Mouse (Mus musculus) liver, embryonic 14.5 days (tissue): ENCODE measurements at regions not wholly inside any gene's neighbourhood (a gene's known extent, or its start where the extent isn't known, plus 50 kb on each side); places are given as distances from the start of the nearest gene placed in this dataset.

Experiments used
- ATAC-seq: fragments of 200-750 bp; cut with Nextera tagmentation; 2 replicates; pipeline ENCODE4 v1.8.0; 2017; ENCODE audit warnings: moderate number of reproducible peaks, mild to moderate bottlenecking, moderate library complexity; ENCODE audit not compliant: insufficient read depth
- DNase-seq, 3 experiments: peaks; one replicate each; pipeline ENCODE4 v3.0.0-alpha.2; 2012 to 2013; ENCODE audit warnings: low read depth in 3 of 3, low spot score in 3 of 3
- H3K27ac ChIP-seq: fragments of 300-500 bp; sonication (generic); 2 replicates; pipeline ENCODE4 v1.5.1; 2014; ENCODE audit warnings: moderate library complexity, mild to moderate bottlenecking, control low read depth, inconsistent platforms
- H3K27me3 ChIP-seq: fragments of 300-500 bp; sonication (generic); 2 replicates; pipeline ENCODE4 v1.6.1; 2014; ENCODE audit warnings: mild to moderate bottlenecking, low read length, moderate library complexity; ENCODE audit not compliant: control insufficient read depth, insufficient read depth
- H3K36me3 ChIP-seq: fragments of 300-500 bp; sonication (generic); replicated peaks from 2 replicates; pipeline ENCODE4 v1.6.1; 2014; ENCODE audit warnings: low read depth; ENCODE audit not compliant: control insufficient read depth, insufficient read depth
- H3K4me1 ChIP-seq, 2 experiments: fragments of 200-500 bp in 1 of 2; fragments of 300-500 bp in 1 of 2; sonication (generic) in 1 of 2; replicated peaks; 2 replicates each; pipeline ENCODE4 v1.6.1; 2012 to 2014; ENCODE audit warnings: antibody characterized with exemption in 1 of 2, inconsistent platforms in 1 of 2, low read length in 1 of 2; ENCODE audit not compliant: control insufficient read depth in 2 of 2, insufficient read depth in 2 of 2
- H3K4me2 ChIP-seq: fragments of 300-500 bp; sonication (generic); 2 replicates; pipeline ENCODE4 v1.6.1; 2014; ENCODE audit warnings: low read depth, mild to moderate bottlenecking, control low read depth, moderate library complexity
- H3K4me3 ChIP-seq, 2 experiments: fragments of 200-500 bp in 1 of 2; fragments of 300-500 bp in 1 of 2; sonication (generic) in 1 of 2; 2 replicates each; pipeline ENCODE4 v1.5.1; 2012 to 2014; ENCODE audit warnings: low read depth in 2 of 2, low read length in 2 of 2, mild to moderate bottlenecking in 2 of 2, control low read depth in 1 of 2, inconsistent platforms in 1 of 2, moderate library complexity in 1 of 2; ENCODE audit not compliant: insufficient read depth in 1 of 2
- H3K9ac ChIP-seq: fragments of 300-500 bp; sonication (generic); replicated peaks from 2 replicates; pipeline ENCODE4 v1.6.1; 2014; ENCODE audit warnings: mild to moderate bottlenecking, control low read depth, moderate library complexity
- H3K9me3 ChIP-seq: fragments of 300-500 bp; sonication (generic); 2 replicates; pipeline ENCODE4 v1.6.1; 2016; ENCODE audit warnings: low read length, mixed read lengths; ENCODE audit not compliant: control insufficient read depth
- CTCF ChIP-seq: IDR thresholded peaks from 2 replicates; pipeline ENCODE4 v1.5.1; 2016; ENCODE audit warnings: antibody characterized with exemption, low read depth, control low read depth
- EP300 ChIP-seq: IDR thresholded peaks from 2 replicates; pipeline ENCODE4 v1.6.1; 2016; ENCODE audit warnings: antibody characterized with exemption, low read depth
- WGBS: fragments of 180-500 bp; shearing (Covaris S2); extraction: QIAGEN DNeasy Blood & Tissue Kit; methylation state at CpG from one replicate; pipeline ENCODE4 v1.1.7; 2014; ENCODE audit not compliant: insufficient replicate concordance; 5-methylcytosine and 5-hydroxymethylcytosine counted together

- Histone ChIP-seq H3K4me2 (no peak overlapping the region), H3K36me3 (no peaks in the 10 kb centered on the region), H3K27ac (no peak overlapping the region), H3K27me3 (no peaks in the 10 kb centered on the region), H3K4me3 (no peak overlapping the region), H3K9me3 (no peaks in the 10 kb centered on the region), H3K9ac (no peak overlapping the region), H3K4me1 (no peaks in the 10 kb centered on the region)
- WGBS, result 66% methylated on average over 12 of the region's 12 CpGs
- ATAC-seq (no peak), DNase-seq (no peak)
- TF ChIP-seq CTCF (no peak), EP300 (no peak)
These were observed 67.8 kb upstream of the Enpep start for GRCm38 (mm10) chr3:129400092-129400924.

- Histone ChIP-seq H3K9me3 (no peaks in the 10 kb centered on the region), H3K36me3 (no peaks in the 10 kb centered on the region), H3K4me3 (no peak overlapping the region), H3K27ac (no peak overlapping the region), H3K4me1 (no peaks in the 10 kb centered on the region), H3K9ac (no peak overlapping the region), H3K4me2 (no peak overlapping the region), H3K27me3 (no peaks in the 10 kb centered on the region)
- no peak for DNase-seq
- 76% methylated on average over 13 of the region's 13 CpGs for WGBS
- no peak for TF ChIP-seq EP300
- ATAC-seq, result no peak
These were observed 79.0 kb upstream of the Enpep start for GRCm38 (mm10) chr3:129411389-129412054.

- Histone ChIP-seq H3K9ac (no peak overlapping the region), H3K9me3 (no peaks in the 10 kb centered on the region), H3K4me3 (no peak overlapping the region), H3K27me3 (no peaks in the 10 kb centered on the region), H3K4me1 (no peaks in the 10 kb centered on the region), H3K4me2 (no peak overlapping the region), H3K36me3 (no peaks in the 10 kb centered on the region), H3K27ac (no peak overlapping the region)
- ATAC-seq (no peak), DNase-seq (no peak)
- WGBS, result 60% methylated on average over 11 of the region's 11 CpGs
- TF ChIP-seq CTCF (no peak), EP300 (no peak)
These were observed 79.8 kb upstream of the Enpep start for GRCm38 (mm10) chr3:129412126-129412960.

GRCm38 (mm10) chr3:129412961-129413246 lies 80.4 kb upstream of the Enpep start:
- no peak for TF ChIP-seq CTCF
- no peak for TF ChIP-seq EP300
- H3K27me3 ChIP-seq, result no peaks in the 10 kb centered on the region
- H3K27ac ChIP-seq, result no peak overlapping the region
- DNase-seq (no peak), ATAC-seq (no peak)
- WGBS, result 75% methylated on average over 8 of the region's 8 CpGs
- H3K9me3 ChIP-seq, result no peaks in the 10 kb centered on the region
- H3K4me3 ChIP-seq, result no peak overlapping the region
- no peak overlapping the region for H3K4me2 ChIP-seq
- no peaks in the 10 kb centered on the region for H3K4me1 ChIP-seq
- H3K9ac ChIP-seq, result no peak overlapping the region
- H3K36me3 ChIP-seq, result no peaks in the 10 kb centered on the region

GRCm38 (mm10) chr3:129415656-129416055 lies 83.1 kb upstream of the Enpep start:
- WGBS, result 61% methylated on average over 5 of the region's 5 CpGs
- no peaks in the 10 kb centered on the region for H3K4me1 ChIP-seq

More at GRCm38 (mm10) chr3:129415656-129416055, 83.1 kb upstream of the Enpep start:
- Histone ChIP-seq H3K9me3 (no peaks in the 10 kb centered on the region), H3K27me3 (no peaks in the 10 kb centered on the region), H3K4me2 (no peak overlapping the region), H3K9ac (no peak overlapping the region), H3K36me3 (no peaks in the 10 kb centered on the region), H3K4me3 (no peak overlapping the region), H3K27ac (no peak overlapping the region)
- no peak for ATAC-seq
- TF ChIP-seq CTCF, result no peak
- no peak for TF ChIP-seq EP300
- no peak for DNase-seq
